Mouse (Mus musculus) megakaryocyte-erythroid progenitor cell, adult 5-6 weeks (primary cell): Measurements from ENCODE around the gene Smpd3. TPM values are rescaled to one million over a fixed set of nuclear protein-coding genes. Genes with fewer than 3 reads are reported as not detected.

Experiments used
- ATAC-seq: replicated peaks from 2 replicates; pipeline ENCODE4 v1.8.0; 2016; ENCODE audit warnings: mild to moderate bottlenecking, inconsistent platforms; ENCODE audit not compliant: severe bottlenecking, poor library complexity, low FRiP score, low TSS enrichment
- total RNA-seq, 2 experiments: library from RNA; stranded (forward) in 1 of 2; stranded (reverse) in 1 of 2; fragments of 200-1000, 215-1000 nt in 1 of 2; fragments of >200 nt in 1 of 2; fragmentation: Nextera tagmentation in 1 of 2; gene quantifications; 2 replicates each; pipeline ENCODE4 v1.2.3; 2014 to 2017

Gene Smpd3
- total RNA-seq, 2 experiments from 2014 or later, result not detected

- no peak for ATAC-seq
Observed at GRCm38 (mm10) chr8:106259579-106260255, 78.1 kb downstream of the Smpd3 start.

GRCm38 (mm10) chr8:106258169-106258568, 79.6 kb downstream of the Smpd3 start:
- no peak for ATAC-seq

DNA sequence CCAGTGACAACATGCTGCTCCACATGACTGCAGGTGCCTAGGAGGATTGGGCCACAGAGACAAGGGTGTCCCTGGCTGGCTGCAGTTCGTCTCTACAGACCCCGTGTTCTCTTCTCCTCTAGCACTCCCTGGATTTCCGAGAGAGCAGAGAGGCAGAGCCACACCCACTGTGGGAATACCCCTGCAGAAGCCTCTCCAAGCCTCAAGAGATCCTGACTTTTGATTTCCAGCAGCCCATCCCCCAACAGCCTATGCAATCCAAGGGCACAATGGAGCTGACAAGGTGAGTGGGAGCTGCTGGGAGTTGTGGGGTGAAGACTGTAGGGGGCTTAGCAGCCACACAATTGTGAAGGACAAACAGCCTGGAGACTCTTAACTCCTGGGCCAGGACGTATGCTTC, 87.6 kb downstream of the Smpd3 start:
- no peak for ATAC-seq

DNA sequence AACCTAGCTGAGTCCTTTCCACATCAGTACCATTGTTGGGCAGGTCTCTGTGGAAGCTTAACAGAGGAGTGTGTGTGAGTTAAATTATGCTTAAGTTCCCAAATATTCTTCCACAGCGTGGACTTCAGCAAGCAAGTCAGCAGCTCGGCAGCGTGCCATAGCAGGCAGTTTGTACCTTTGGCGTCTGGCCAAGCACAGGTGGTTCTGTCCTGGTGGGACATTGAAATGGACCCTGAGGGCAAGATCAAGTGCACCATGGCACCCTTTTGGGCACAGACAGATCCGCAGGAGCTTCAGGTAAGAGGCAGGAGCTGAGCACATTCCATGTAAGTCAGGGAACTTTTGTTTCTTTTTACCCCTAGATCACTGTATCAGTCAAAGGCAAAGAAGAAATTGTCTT, 100.7 kb downstream of the Smpd3 start:
- no peak for ATAC-seq

- ATAC-seq, result no peak
Observed at GRCm38 (mm10) chr8:106234567-106235261, 103.1 kb downstream of the Smpd3 start.

DNA sequence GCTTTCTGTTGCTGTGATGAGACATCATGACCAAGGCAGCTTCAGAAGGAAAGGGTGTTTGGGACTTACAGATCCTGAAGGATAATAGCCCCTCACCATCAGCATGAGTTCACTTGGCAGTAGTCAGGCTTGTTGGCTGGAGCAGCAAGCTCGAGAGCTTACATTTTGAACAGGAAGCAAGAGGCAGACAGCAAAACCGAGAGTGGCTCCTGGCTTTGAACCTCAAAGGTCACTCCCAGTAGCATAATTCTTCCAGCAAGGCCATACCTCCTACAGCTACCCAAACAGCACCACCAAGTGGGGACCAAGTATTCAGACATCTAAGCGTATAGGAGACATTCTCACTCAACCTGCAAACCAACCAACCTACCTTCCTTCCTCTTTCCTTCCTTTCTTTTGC, 105.0 kb downstream of the Smpd3 start:
- no peak for ATAC-seq

DNA sequence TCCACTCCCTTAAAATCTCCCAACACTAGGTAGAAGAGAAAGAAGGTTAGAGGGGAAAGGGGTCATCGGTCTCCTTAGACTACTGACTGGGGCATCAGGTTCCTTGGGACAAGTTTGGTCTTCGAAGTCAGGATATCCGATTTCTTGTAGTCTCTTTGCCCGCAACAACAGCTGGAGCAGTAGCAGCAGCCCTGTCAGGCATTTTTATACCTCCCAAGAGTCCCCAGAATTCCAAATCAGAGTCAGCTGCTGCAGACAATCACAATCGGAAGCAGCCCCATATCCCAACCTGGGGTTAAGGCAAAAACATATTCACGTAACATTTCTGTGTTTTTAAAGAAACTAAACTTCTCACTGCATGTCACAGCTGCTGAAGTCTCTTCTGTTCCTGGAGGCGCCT, 106.3 kb downstream of the Smpd3 start:
- ATAC-seq, result no peak

- peak; percentile 87 for ATAC-seq
Observed at GRCm38 (mm10) chr8:106226589-106226988, 111.2 kb downstream of the Smpd3 start.

DNA sequence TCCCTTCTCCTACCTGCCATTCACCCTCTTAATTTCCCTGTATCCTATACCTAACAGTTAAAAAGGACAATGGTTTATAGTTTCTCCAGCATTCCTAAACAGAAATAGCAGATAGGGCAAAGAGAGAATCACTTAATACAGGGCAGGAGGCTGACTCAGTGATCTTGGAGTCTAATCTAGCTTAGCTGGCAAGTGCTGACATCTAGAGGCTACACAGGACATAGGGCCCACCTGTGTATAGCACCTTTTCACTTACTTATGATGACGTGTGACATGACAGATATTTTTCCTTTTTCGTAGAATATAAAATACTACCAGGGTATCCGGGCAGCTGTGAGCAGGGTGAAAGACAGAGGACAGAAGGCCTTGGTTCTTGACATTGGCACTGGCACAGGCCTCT, 118.2 kb downstream of the Smpd3 start:
- ATAC-seq, result no peak

DNA sequence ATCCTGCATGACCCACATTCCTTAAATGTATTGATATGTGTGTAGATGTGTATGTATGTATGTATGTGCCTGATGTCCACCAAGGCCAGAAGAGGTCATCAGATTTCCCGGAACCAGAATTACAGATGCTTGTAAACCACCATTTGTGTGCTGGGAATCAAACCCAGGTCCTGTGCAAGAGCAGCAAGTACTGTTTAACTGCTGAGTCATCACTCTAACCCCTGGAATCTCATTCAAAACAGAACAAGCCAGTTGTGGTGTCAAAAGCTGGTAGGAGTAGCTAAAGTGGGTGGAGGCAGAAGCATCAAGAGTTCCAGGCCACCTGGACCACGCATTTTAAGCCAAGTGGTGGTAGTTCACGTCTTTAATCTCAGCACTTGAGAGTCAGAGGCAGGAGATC, 123.8 kb downstream of the Smpd3 start:
- no peak for ATAC-seq

- 0 out of 2 replicates have a peak, but pooled peaks have one; percentile 1 for ATAC-seq
Observed at GRCm38 (mm10) chr8:106211421-106211820, 126.4 kb downstream of the Smpd3 start.

DNA sequence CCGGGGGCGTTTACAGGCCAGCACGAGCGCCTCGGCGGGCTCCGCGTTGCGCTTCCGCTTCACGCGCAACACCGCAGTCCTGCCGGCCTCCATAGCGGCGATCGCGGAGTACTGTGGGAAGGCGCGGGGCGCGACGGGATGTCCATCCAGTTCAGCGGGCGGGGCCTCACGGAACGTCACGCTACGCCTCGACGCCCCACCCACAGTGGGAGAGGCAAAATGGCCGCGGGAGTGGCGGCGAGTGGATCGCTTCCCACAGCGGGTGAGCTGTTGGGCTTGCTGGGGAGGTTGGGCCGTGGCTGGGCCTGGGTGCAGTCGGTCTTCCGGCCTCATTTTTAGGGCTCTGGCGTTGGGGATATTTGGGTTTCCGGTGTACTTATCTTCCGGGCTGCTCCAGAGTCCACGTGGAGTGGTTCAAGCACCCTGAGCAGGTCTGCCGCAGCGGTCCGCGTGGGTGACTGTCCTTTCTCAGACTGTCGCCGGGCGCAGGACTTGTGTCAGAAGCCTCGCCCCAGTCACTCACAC, 126.9 kb downstream of the Smpd3 start, which contains the start of the genes Slc7a6os and Prmt7:
Gene Slc7a6os, minus strand, starts transcription at position 115 of the 525 bp plus-strand sequence.
Gene Prmt7, plus strand, starts transcription at position 116 of the 525 bp plus-strand sequence.
- peak; percentile 97 for ATAC-seq

- peak; percentile 26; the same call in 1 of the 2 replicates for ATAC-seq
Observed at GRCm38 (mm10) chr8:106210035-106210731, 127.6 kb downstream of the Smpd3 start.

Other genes starting within 250 kb of the Smpd3 start
- gene Esrp2, start 201.0 kb downstream of the Smpd3 start, total RNA-seq (2014; fragmentation: Nextera tagmentation), result 0.68 and 1.4 TPM in 2 replicates
- gene Esrp2, start 201.0 kb downstream of the Smpd3 start, total RNA-seq (2017), result not detected in 2 replicates
- gene Pla2g15, start 187.6 kb downstream of the Smpd3 start, total RNA-seq (2014; fragmentation: Nextera tagmentation), result 2.7 and 3.2 TPM in 2 replicates
- 0.84 and 3.2 TPM in 2 replicates for gene Pla2g15, start 187.6 kb downstream of the Smpd3 start, total RNA-seq (2017)
- 2.6 and 4.2 TPM in 2 replicates for gene Slc7a6, start 169.1 kb downstream of the Smpd3 start, total RNA-seq (2014; fragmentation: Nextera tagmentation)
- gene Slc7a6, start 169.1 kb downstream of the Smpd3 start, total RNA-seq (2017), result 5.1 and 6.7 TPM in 2 replicates
- gene Slc7a6os, start 127.1 kb downstream of the Smpd3 start, total RNA-seq (2014; fragmentation: Nextera tagmentation), result 32.7 and 47.9 TPM in 2 replicates
- gene Slc7a6os, start 127.1 kb downstream of the Smpd3 start, total RNA-seq (2017), result 50.5 and 58.1 TPM in 2 replicates
- gene Prmt7, start 127.1 kb downstream of the Smpd3 start, total RNA-seq (2014; fragmentation: Nextera tagmentation), result 30.3 and 47.7 TPM in 2 replicates
- 55.0 and 60.4 TPM in 2 replicates for gene Prmt7, start 127.1 kb downstream of the Smpd3 start, total RNA-seq (2017)
- gene Zfp90, start 77.3 kb upstream of the Smpd3 start, total RNA-seq (2014; fragmentation: Nextera tagmentation), result 5.7 and 9.5 TPM in 2 replicates
- 5.3 and 9.1 TPM in 2 replicates for gene Zfp90, start 77.3 kb upstream of the Smpd3 start, total RNA-seq (2017)
- not detected in 2 replicates for gene 6030452D12Rik, start 162.5 kb upstream of the Smpd3 start, total RNA-seq (2014; fragmentation: Nextera tagmentation)
- gene 6030452D12Rik, start 162.5 kb upstream of the Smpd3 start, total RNA-seq (2017), result not detected in 2 replicates
- not detected in 2 replicates for gene Cdh3, start 172.9 kb upstream of the Smpd3 start, total RNA-seq (2014; fragmentation: Nextera tagmentation)
- not detected in 2 replicates for gene Cdh3, start 172.9 kb upstream of the Smpd3 start, total RNA-seq (2017)
- gene Gm10073, start 235.5 kb upstream of the Smpd3 start, total RNA-seq (2014; fragmentation: Nextera tagmentation), result 32.9 and 41.2 TPM in 2 replicates
- gene Gm10073, start 235.5 kb upstream of the Smpd3 start, total RNA-seq (2017), result 12.5 and 19.6 TPM in 2 replicates